Mouse (Mus musculus) CD4-positive, CD25-positive, alpha-beta regulatory T cell, adult 2 months (primary cell): ENCODE results near the gene Trim45.

Experiments
- DNase-seq: peaks from one replicate; pipeline ENCODE4 v3.0.0-alpha.2; 2012; ENCODE audit warnings: low read depth, low spot score

Gene Trim45

DNA sequence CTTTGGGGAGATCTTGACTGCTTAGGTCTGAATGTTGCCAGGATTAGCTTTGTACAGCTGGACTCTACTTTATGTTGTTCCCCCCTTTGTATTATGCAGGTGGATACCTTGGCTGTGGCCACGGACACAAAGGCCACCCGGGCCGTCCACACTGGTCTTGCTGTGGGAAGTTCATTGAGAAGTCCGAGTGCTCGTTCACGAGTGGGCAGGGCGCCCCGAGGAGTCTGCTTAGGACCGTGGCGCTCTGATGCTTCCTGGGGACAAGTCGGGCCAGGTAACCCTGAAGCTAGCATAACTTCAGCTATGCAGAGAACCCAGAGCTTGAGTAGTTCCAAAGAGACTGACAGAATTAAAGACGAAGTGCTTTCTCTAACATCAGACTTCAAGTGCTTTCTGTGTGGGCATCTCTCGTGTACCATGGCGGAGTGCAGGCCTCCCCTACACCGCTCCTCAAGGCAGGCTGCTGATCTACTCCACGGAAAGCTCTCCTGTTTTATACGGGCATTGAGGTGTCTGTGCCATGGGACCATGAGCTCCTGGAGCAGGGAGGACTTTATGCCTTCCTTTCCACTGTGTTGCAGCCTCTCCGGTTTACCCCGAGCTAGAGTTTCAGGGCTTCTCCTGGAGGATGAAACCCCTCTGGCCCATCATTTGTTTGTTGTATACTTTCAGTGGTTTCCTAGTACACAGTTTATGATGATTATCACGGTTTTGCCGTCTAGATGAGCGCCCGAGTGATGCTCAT is 9.5 kb downstream of the Trim45 start:
- no peak for DNase-seq

DNA sequence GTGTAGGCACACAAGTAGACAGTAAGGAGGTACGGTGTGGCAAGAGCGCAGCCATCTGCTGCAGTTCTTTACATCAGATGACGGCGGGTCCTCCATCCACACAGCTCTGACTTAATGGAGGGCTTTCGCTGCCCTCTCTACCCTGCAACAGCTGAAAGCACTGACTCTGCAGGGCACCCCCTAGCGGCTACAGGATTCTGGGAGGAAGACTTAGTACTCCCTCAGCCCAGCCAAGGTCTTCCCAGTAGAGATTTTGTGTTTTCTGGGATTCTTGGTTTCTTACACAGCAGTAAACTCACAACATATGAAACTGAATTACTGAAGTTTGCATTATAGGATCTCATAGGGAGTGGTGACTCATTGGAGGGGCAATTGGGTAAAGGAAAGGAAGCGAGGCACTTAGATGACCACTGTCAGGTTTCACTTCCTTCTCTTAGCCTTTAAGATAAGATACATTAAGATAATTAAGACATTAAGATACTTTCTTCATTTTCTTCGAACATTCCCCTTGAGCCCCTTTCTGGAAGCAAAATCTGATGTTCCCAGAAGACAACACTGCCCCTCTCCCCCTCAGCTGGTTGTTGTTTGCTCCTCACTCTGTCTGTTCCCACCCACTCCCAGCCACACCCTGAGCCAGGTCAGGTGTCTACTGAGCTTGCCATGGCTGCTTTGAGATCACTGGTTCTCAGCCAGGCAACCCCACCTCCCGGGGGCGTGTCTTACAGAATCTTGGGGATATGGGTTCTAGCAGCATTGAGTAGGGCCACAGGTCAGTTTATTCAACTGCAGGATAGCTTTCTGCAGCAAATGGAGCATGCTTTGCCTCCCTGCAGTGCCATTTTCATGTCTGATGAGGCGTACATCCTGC is 10.3 kb downstream of the Trim45 start:
- no peak for DNase-seq

DNA sequence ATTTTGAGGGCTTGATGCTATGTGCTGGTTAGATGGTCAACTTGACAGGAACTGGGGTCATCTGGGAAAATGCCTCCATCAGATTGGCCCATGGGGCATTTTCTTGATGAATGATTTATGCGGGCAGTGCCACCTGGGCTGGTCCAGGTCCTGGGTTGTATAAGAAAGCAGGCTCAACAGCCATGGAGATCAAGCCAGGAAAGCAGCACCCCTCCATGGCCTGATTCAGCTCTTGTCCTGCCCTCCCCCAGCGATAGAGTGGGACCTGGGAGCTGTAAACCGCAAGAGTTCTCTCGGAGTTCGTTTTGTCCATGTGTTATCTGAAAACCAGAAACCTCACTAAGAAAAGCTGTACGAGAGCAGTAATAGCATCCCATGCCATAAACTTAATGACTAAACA is 13.5 kb downstream of the Trim45 start:
- no peak for DNase-seq

DNA sequence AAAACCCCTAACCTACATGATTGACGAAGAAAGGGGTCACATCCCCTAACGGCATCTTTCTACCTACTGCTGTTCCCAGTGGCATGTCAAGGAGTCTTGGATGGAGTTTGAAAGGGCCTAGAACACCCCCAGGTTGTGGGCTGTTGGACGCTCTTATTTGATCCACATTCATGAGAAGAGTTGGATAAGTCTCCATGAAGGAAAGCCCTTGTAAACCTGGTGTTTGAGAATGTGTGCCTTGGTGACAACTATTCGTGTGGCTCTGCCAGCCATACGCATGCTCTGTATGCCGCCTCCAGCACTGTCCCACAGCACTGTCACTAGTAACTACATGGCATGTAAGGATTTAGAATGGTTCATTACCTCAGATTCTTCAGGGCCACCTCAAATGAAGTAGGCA is 14.2 kb downstream of the Trim45 start:
- DNase-seq, result no peak

DNA sequence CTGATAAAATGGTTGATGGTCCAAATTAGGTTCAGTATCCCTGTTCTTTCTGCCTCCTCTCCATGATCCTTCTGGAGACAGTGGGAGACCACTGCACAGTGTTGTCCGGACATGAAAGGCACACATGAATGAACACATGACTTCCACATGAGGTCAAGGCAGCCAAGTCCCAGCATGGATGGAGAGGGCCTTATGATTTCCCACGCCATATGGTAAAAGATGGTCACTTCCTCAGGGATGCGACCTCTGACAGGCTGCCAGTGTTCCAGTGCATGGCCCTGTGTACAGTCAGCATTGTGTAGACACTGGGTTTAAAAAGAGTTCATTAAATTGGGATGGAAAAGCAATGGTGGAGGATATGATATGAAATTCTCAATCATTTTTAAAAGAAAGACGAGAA is 16.2 kb downstream of the Trim45 start:
- DNase-seq, result no peak

DNA sequence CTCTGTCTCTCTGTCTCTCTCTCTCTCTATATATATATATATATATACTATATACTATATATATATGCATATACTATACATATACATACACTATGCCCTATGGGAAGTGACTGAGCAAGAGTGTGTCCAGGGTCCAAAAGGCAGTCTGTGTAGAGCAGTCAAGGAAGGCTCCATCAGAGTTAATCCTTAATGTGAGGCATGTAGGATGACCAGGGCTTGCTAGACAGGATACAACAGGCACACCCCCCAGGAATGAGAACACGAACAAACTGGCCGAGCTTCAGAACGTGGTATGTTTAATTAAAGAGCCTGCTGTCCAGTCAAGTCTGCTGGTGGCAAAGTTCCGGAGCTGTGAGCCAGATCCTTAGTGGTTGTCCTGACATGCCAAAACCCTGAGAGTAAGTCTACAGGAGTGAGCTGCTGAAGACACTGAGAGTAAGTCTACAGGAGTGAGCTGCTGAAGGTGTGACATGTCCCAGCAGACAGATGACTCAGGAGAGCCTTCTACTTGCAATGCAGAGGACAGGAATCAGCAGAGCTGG is 18.6 kb downstream of the Trim45 start:
- no peak for DNase-seq

DNA sequence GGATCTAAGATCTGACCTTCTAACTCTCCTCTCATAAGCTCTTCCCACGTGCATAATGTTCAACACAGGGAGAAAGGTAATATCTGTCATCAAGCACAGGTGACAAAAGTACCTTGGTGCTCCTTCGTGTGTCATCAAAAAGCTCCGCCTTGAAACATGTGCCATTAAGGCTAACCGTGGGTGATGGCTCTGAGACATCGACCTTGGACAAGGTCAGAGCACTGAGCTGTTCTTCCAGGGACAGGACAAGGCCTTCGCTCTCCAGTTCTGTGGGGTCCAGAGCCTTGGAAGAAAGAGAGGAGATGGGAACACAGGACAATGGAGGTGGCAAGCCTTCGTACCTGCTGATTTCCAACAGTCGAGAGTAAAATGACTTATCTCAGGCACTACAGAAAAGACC is 25.3 kb downstream of the Trim45 start:
- DNase-seq, result no peak

DNA sequence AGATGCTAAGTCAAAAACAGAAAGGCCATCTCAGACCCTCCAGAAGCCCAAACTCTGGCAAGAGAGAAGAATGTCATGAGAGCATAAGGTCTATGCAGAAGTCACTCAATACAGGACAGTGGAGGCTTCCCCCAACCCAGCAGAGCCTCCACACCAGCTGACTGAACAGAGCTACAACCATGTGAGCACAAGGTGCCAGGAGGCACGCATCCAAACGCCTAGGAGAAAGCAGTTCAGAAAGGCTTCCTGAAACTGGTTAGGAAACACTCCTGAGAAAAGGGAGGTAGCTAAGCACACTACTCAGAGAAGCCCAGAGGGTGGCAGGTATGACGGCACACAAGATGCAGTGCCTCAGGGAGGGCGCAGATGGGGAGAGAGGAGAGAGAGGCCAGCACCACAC is 29.5 kb downstream of the Trim45 start:
- no peak for DNase-seq

DNA sequence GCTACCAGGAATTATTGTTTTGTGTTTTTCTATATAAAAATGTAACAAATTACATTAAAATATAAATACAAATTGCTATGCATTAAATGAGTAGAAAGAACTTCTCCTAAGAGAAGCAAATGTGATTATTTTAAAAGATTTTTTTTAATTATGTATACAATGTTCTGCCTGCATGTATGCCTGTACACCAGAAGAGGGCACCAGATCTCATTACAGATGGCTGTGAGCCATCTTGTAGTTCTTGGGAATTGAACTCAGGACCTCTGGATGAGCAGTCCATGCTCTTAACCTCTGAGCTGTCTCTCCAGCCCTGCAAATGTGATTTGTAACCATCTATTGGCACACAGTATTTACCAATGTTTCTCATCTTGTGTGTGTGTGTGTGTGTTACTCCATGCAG is 32.6 kb downstream of the Trim45 start:
- peak; percentile 15 for DNase-seq

DNA sequence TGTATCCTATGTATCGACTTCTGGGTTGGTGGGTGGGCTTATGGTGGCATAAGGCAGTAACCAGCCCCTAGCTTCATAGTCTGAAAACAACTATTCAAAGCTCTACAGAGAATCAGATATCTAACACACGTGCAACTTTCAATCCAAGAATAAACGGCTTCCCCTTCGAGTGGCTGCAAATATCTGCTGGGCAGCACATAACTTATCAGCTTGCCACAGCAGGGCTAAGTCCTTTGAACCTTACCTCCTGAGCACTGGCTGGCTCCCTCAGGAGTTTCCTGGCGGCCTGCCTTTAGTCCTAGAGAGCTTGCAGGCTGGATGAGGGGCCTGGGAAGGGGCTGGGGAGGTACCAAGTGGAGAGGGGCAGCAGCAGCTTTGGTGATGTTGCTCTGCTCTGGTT is 39.0 kb downstream of the Trim45 start:
- no peak for DNase-seq

DNA sequence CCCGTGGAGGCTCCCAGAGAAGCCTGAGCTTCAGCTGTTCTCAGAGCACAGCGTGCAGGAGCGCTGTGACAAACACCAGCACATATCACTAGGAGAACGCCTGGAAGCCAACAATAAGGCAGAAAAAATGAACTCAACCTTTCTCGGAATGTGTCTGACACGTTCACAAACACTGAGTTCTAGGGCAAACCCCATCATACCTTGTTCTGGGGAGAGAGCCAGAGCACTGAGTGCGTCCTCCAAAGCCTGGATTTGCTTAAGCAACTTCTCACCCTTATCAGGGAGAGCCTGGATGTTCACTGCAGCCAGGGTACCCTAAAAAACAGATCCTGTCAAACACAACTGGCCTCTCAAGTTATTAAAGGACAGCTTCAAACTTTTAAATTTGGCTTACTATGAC is 39.5 kb downstream of the Trim45 start:
- no peak for DNase-seq

DNA sequence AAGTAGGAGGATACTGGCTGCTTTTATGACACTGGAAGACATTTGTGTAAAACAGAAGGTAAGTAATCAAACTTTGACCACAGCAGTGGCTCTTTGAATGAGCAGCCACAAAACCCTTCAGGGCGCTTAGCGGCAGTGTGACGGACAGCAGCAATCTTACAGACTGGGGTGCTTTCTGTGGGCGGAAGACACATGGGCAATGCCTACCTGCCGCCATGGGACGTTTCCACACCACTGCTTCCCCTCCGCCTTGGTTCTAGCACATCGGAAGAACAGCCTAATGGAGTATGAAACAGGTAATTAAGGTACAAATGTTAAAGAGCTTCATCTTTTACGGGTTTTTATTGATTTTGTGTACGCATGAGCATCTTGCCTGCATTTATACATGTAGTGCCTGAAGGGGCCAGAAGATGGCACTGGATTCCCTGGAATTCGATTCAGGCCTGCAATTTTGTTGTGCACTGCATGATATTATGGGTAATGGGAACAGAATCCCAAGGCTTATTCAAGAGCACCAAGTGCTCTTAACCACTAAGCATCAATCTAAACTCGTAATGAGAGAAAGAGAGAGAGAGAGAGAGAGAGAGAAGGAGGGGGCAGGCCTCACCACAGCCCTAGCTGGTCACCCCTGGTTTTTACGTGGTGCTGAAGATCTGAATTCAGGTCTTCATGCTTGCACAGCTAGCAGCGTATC is 42.0 kb downstream of the Trim45 start:
- DNase-seq, result peak; percentile 63

DNA sequence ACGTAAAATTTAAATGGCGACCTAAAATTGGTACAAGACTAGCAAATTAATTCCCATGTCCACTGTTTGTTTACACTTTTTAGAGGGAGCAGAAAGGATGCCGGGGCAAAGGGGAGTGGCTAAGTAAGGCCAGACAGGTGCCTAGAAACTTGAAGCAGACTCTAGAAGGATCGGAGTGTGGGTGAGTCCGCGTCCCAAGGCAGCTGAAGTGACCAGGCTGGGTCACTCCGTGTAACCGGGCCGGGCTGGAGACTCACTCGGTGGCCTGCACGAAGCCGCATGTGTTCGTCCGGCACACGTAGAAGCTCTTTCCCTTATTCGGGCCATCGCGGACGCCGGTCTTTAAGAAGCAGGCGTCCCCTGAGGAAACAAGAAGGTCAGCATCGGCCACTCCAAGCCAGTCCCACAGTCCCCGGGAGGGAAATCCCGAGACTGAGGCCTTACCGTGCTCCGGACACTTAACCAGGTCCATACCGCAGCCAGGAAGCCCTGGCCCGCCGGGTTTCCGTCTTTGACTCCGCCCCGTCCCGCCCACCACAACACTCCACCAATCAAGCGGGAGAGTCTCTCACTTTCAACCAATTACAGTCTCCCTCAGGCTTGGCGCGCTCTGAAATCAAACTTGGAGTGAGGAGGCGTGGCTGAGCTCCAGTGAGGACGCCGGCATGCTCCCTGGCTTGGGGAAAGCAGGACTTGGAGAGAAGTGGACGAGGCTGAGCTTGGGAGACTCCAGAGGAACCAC is 47.3 kb downstream of the Trim45 start, which contains the start of gene Ttf2:
Gene Ttf2 (minus strand): TSS at position 488 of the 742 bp plus-strand sequence.
- DNase-seq, result peak; percentile 93

DNA sequence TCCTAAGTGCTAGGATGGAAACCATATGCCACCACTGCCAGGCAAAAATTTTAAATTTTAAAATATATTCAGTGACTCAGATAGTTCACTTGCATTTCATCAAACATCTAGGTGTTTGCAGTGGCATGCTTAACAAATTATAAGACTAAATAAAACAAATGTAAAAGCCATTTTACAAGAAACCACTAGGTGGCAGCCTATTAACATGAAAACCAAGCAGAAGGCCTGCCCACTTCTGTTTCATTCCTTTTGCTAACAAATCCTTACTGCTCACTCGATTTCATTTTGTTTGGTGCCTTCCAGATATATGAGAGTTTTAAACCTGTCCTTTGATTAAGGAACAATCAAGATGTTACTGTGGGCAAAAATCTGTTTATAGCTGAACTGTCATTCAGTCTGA is 51.9 kb downstream of the Trim45 start:
- DNase-seq, result peak; percentile 75

DNA sequence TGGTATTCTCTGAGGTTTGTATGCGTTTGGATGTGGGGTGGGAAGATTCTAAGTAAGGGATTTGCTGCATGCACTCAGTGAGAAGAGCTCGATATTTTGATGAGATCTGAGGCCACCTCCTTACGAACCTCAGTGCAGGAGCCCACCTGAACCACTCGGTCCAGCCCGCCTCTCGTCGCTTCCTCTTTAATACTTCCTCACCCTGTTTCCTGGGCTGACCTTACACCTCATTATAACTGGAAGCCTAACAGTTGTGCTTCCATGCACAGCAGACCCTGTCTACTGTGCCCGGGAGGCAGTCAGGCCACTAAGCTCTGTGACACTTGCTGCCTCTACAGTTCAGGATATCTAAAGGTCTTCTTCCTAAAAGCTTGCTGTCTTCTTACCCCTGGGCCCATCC is 57.3 kb downstream of the Trim45 start:
- no peak for DNase-seq
